Mouse (Mus musculus) heart, postnatal 0 days (tissue): ENCODE data around the gene Psmc3ip.

Experiments
- CTCF ChIP-seq: IDR thresholded peaks from 2 replicates; pipeline ENCODE4 v1.5.1; 2016; ENCODE audit warnings: antibody characterized with exemption, control low read depth, low read depth
- EP300 ChIP-seq: IDR thresholded peaks from 2 replicates; pipeline ENCODE4 v1.6.1; 2016; ENCODE audit warnings: antibody characterized with exemption, low read depth

DNA sequence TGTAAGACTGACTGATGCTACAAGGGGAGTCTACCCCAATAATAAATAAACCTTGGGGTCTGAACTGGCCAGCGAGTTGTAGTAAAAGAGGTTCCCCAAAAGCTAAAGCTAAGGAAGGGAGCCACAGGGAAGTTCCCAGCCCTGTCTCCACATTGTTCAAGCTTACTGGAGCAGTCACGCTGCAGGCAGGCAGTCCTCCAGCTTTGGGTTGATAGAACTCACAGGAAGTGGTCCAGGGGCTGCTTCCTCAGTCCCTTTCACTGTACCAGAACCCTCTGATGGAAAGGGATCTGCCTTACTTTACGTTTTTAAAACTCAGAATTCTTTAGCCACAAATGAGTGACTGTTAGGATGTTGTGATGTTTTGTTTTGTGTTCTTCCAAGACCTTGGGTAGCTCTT, 47.7 kb downstream of the Psmc3ip start:
- TF ChIP-seq CTCF = no peak
- no peak for TF ChIP-seq EP300
